Mouse (Mus musculus) intestine, postnatal 0 days (tissue): ENCODE data around the gene Syt16. TPM values are rescaled to one million over a fixed set of nuclear protein-coding genes. Genes with fewer than 3 reads are reported as not detected.

ENCODE experiments used
- ATAC-seq: fragments of 200-750 bp; cut with Nextera tagmentation; 2 replicates; pipeline ENCODE4 v1.8.0; 2017; ENCODE audit warnings: mild to moderate bottlenecking, moderate TSS enrichment, moderate library complexity
- H3K27ac ChIP-seq: fragments of 300-500 bp; sonication (generic); 2 replicates; pipeline ENCODE4 v1.5.1; 2014; ENCODE audit warnings: mild to moderate bottlenecking, low read depth, low read length, moderate library complexity
- H3K27me3 ChIP-seq: fragments of 300-500 bp; sonication (generic); replicated peaks from 2 replicates; pipeline ENCODE4 v1.6.1; 2014; ENCODE audit warnings: low read length, mixed read lengths; ENCODE audit not compliant: control insufficient read depth, insufficient read depth
- H3K36me3 ChIP-seq: fragments of 300-500 bp; sonication (generic); 2 replicates; pipeline ENCODE4 v1.6.1; 2014; ENCODE audit warnings: mild to moderate bottlenecking, moderate library complexity; ENCODE audit not compliant: control insufficient read depth, insufficient read depth
- H3K4me1 ChIP-seq: fragments of 300-500 bp; sonication (generic); replicated peaks from 2 replicates; pipeline ENCODE4 v1.6.1; 2014; ENCODE audit warnings: antibody characterized with exemption, low read length, mixed read lengths; ENCODE audit not compliant: control insufficient read depth, insufficient read depth
- H3K4me2 ChIP-seq: fragments of 300-500 bp; sonication (generic); replicated peaks from 2 replicates; pipeline ENCODE4 v1.6.1; 2014; ENCODE audit warnings: low read depth, mild to moderate bottlenecking, moderate library complexity
- H3K4me3 ChIP-seq: fragments of 300-500 bp; sonication (generic); 2 replicates; pipeline ENCODE4 v1.5.1; 2014; ENCODE audit warnings: low read depth, low read length
- H3K9ac ChIP-seq: fragments of 300-500 bp; sonication (generic); 2 replicates; pipeline ENCODE4 v1.6.1; 2014; ENCODE audit warnings: mild to moderate bottlenecking, low read depth, low read length
- H3K9me3 ChIP-seq: fragments of 300-500 bp; sonication (generic); 2 replicates; pipeline ENCODE4 v1.6.1; 2016; ENCODE audit warnings: mixed run types; ENCODE audit not compliant: control insufficient read depth
- CTCF ChIP-seq: sonication (generic); IDR thresholded peaks from 2 replicates; pipeline ENCODE4 v1.5.1; 2016; ENCODE audit warnings: low read depth, mild to moderate bottlenecking, control low read depth, antibody characterized with exemption, moderate library complexity
- WGBS: fragments of 180-500 bp; shearing (Covaris S2); extraction: QIAGEN DNeasy Blood & Tissue Kit; methylation state at CpG from one replicate; pipeline ENCODE4 v1.1.7; 2014; 5-methylcytosine and 5-hydroxymethylcytosine counted together
- polyA plus RNA-seq: library from polyadenylated mRNA; unstranded; fragments of >200 nt; fragmentation: Nextera tagmentation; extraction: Ambion mirVana; gene quantifications from 2 replicates; pipeline ENCODE4 v1.2.1, GENCODE M21; 2015

Syt16 gene
- polyA plus RNA-seq, 1 experiment from 2014 or later = 1.2 TPM

DNA sequence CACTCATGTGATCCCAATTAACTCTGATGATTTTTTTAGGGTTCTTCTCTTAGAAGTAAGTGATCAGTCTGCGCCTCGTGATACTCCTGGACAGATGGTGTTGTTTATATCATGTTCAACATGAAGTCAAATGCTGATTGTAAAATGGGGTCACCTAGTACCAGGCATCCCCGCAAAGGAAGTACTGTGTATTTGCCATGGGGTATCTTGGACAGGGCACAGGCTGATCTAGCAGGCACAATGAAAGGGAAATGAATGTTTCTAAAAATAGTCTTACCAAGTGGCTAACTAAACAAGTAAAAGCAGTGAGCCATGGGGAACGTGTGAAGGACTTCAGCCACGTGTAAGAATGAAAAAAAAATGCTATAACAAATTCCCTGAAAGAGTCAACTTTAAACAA is 42.7 kb upstream of the Syt16 start:
- Histone ChIP-seq H3K4me1 (no peaks in the 10 kb centered on the region), H3K36me3 (no peaks in the 10 kb centered on the region), H3K4me2 (no peak overlapping the region), H3K27ac (no peak overlapping the region), H3K9ac (no peak overlapping the region), H3K9me3 (no peaks in the 10 kb centered on the region), H3K4me3 (no peak overlapping the region), H3K27me3 (no peaks in the 10 kb centered on the region)
- ATAC-seq = no peak
- TF ChIP-seq CTCF = no peak
- WGBS = 63% methylated on average over 5 of the region's 5 CpGs

DNA sequence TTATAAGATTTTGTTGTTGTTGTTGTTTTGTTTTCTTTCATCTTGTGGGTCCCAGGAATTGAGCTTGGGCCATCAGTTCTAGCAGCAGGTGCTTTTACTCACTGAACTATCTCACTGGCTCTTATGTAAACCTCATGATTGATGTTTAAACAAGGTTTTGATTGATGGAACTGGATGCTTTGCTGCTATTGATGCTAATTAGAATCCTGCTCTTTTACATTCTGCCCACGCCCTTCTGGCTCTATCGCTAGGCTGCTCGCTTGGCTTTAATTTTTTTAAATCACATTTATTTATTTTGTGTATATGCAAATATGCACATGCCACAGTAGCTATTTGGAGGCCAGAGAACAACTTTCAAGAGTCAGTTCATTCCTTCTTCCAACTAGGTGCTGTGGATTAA is 39.8 kb upstream of the Syt16 start:
- Histone ChIP-seq H3K4me1 (no peaks in the 10 kb centered on the region), H3K27me3 (no peaks in the 10 kb centered on the region), H3K27ac (no peak overlapping the region), H3K9me3 (no peaks in the 10 kb centered on the region), H3K4me3 (no peak overlapping the region), H3K4me2 (no peak overlapping the region), H3K9ac (no peak overlapping the region), H3K36me3 (no peaks in the 10 kb centered on the region)
- TF ChIP-seq CTCF = no peak
- no peak for ATAC-seq
- 69% methylated on average over 3 of the region's 3 CpGs for WGBS

DNA sequence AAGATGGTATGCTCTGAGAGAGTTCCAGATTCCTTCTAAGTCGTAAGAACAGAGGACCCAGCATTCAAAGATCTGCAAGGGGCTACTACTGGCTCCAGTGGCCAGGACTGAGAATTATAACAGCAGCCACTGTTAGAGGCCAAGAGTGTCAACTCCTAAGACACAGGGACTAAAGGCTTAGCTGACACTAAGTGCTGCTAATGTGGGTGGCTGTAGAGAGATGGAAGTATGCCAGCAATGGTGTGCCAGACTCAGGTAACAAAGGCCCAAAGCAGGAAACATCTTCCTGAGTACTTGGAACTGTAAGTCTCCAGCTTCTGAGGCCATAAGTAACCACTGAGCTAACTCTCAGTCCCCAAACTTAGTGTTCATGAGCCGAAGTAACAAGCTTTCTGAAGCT is 38.6 kb upstream of the Syt16 start:
- H3K9ac ChIP-seq = no peak overlapping the region
- H3K36me3 ChIP-seq = no peaks in the 10 kb centered on the region
- no peaks in the 10 kb centered on the region for H3K9me3 ChIP-seq
- H3K27me3 ChIP-seq = no peaks in the 10 kb centered on the region
- H3K4me1 ChIP-seq = no peaks in the 10 kb centered on the region
- 89% methylated on average over 2 of the region's 2 CpGs for WGBS
- H3K4me3 ChIP-seq = no peak overlapping the region
- TF ChIP-seq CTCF = no peak
- ATAC-seq = no peak
- H3K27ac ChIP-seq = no peak overlapping the region
- H3K4me2 ChIP-seq = no peak overlapping the region

DNA sequence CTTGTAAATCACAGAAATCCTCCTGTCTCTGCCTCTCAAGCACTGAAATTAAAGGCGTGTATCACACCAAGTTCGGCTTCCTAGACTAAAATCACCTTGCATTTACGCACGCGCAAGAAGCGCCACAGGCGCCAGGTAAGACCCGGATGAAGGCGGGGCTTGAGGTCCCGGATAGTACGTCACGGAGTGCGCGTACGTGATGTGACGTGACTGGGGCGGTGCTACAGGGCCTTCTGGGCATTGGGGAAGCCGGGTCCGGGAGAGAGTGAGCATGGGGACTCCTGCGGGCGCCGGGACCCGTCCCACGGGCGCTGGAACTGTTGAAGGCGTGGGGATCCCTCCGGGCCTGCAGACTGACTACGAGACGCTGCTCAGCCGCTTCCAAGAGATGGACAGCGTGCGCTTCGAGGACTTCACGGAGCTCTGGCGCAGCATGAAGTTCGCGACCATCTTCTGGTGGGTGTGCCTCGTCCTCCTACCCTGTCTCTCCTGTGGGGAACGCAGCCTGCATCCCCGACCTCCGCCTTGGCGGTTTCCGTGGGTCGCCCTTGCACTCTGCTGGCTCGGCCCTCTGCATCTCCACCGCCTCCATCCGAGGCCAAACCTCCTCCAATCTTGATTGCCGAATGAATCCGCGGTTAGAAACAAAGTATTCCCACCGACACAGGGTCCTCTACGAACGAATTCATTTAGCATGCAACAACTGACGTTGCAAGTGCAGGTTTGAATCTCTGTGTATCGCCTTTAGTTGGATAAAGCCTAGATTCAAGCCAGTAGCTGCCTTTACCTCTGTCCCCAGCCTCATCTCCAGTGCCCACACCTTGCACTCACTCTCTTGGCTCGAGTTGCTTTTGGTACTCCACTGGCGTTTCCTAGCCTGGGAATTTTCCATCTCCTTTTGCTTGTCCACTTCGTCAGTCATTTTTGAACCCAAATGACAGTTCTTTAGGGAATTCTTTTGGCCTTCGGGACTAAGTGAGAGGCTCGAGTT is 32.9 kb upstream of the Syt16 start, which contains the start of gene Snapc1:
Gene Snapc1, plus strand, starts transcription at position 191 of the 991 bp plus-strand sequence.
- ATAC-seq = peak; percentile 100
- peak within 1 kb of the TSS; percentile 92 for H3K4me3 ChIP-seq
- no peaks in the 10 kb centered on the region for H3K27me3 ChIP-seq
- no peaks in the 10 kb centered on the region for H3K9me3 ChIP-seq
- 0 out of 2 replicates have a peak, but pooled peaks cover 3% of the 10 kb centered on the region for H3K4me1 ChIP-seq
- TF ChIP-seq CTCF = no peak
- peaks cover 10% of the 10 kb centered on the region for H3K36me3 ChIP-seq
- under 1% methylated on average over 60 of the region's 60 CpGs for WGBS
- H3K27ac ChIP-seq = peak within 1 kb of the TSS; percentile 64
- H3K4me2 ChIP-seq = peak within 1 kb of the TSS; percentile 88
- H3K9ac ChIP-seq = peak within 1 kb of the TSS; percentile 78

DNA sequence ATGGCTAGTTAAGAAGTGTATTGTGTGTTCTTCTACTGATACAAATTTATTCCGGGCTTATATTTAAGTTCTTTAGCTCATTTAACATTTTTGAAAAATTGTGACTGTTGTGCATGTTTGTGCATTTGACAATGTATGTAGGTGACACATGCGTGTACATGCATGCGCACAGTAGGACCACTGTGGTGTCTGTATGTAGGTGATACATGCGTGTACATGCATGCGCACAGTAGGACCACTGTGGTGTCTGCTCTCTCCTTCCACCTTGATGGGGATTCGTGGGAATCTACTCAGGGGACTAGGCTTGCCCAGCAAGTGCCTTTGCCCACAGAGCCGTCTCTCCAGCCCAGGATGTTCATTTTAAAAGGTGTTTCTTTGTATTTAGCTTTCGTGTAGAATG is 28.3 kb upstream of the Syt16 start:
- no peak for TF ChIP-seq CTCF
- Histone ChIP-seq H3K9me3 (0 out of 2 replicates have a peak, but pooled peaks cover 2% of the 10 kb centered on the region), H3K27me3 (no peaks in the 10 kb centered on the region), H3K36me3 (peaks cover 45% of the 10 kb centered on the region), H3K4me3 (no peak overlapping the region), H3K9ac (no peak overlapping the region), H3K4me2 (no peak overlapping the region), H3K4me1 (0 out of 2 replicates have a peak, but pooled peaks cover 3% of the 10 kb centered on the region), H3K27ac (no peak overlapping the region)
- 98% methylated on average over 8 of the region's 8 CpGs for WGBS
- ATAC-seq = no peak

DNA sequence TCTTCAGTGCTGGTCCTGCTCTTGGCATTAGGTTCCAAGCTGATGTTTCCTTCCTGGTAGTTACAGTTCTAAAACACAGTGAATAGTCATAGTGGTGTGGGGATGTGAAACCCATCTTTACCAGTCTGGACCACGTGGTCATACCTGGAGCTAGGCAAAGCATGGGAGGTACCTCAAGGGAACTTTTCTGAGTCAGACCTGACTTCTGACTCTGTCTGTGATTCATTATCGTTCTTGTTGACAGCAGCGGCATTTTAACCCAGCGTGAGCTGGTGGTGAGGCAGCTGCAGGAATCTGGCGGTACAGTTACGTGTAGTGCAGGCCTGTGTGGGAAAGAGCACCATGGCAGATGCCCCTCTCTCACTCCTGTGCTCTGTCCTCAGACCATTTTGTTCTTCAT is 22.9 kb upstream of the Syt16 start:
- H3K9ac ChIP-seq = no peak overlapping the region
- no peaks in the 10 kb centered on the region for H3K4me1 ChIP-seq
- ATAC-seq = no peak
- H3K9me3 ChIP-seq = 0 out of 2 replicates have a peak, but pooled peaks cover 2% of the 10 kb centered on the region
- no peak overlapping the region for H3K4me3 ChIP-seq
- no peak overlapping the region for H3K27ac ChIP-seq
- WGBS = 93% methylated on average over 6 of the region's 6 CpGs
- no peak for TF ChIP-seq CTCF
- H3K27me3 ChIP-seq = no peaks in the 10 kb centered on the region
- no peak overlapping the region for H3K4me2 ChIP-seq
- peaks cover 66% of the 10 kb centered on the region for H3K36me3 ChIP-seq
